Mouse (Mus musculus) erythroid progenitor cell, adult 5-6 weeks (primary cell): ENCODE measurements at regions not wholly inside any gene's neighbourhood (a gene's known extent, or its start where the extent isn't known, plus 50 kb on each side); places are given as distances from the start of the nearest gene placed in this dataset.

Experiments
- ATAC-seq: replicated peaks from 2 replicates; pipeline ENCODE4 v1.8.0; 2016; ENCODE audit warnings: moderate number of reproducible peaks, mild to moderate bottlenecking, moderate TSS enrichment, inconsistent platforms; ENCODE audit not compliant: poor library complexity, low FRiP score, severe bottlenecking

DNA sequence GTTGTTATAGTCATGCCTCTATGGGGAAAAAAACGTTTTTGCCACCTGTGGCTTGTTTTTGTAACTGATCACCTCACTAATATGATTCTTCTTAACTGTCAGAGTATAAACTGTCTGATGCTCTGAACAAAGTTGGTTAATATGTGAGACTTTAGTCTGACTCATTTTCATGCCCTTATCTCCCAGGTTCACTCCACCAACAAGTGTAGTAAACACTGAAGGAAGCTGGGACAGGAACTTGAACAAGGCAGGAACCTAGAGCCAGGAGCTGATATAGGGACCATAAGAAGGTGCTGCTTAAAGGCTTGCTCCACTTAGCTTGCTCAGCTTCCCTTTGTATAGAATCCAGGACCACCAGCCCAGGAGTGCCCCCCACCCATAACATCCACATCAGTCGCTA, 124.0 kb upstream of the Itga4 start:
- peak; percentile 43; the same call in 1 of the 2 replicates for ATAC-seq

DNA sequence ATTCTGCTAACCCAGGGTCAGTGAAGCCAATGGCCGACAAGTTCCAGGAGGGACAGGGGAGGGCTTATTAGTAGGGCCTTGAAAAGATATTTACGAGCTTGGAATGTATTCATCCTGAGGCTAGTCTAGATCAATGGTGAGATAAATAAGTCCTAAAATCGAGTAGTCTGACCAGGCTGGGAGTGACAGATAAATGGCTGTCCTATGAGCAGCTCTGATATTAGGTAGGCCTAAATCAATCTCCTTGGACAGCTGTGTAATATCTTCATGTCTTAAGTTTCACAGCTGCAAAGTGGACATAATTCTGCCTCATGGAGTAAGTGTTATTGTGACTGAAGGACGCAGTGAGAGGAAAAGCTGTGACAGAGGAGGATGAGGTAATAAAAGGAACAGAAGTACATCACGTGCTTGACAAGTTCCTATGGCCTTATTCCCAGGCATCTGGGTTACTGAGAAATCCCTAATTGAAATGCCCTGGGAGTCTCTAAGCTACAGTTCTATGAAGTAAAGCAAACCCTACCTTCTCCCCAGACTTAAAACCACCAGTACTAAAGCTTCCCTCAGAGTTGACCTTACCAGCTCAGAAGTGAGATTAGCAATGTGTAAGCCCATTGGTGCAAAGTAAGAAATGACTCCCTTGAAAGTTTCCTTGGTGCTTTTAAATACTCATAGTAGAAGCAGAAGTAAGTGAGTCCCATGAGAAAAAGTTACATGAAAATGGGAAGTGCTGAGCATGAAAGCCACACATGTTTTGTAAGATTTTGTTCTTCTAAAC, 123.3 kb upstream of the Itga4 start:
- ATAC-seq, result peak; percentile 70

GRCm38 (mm10) chr2:79132518-79132845, 122.7 kb upstream of the Itga4 start:
- no peak for ATAC-seq

GRCm38 (mm10) chr2:79134281-79134680, 120.9 kb upstream of the Itga4 start:
- ATAC-seq, result peak; percentile 76

- no peak for ATAC-seq
Observed at GRCm38 (mm10) chr2:79135986-79136385, 119.2 kb upstream of the Itga4 start.

DNA sequence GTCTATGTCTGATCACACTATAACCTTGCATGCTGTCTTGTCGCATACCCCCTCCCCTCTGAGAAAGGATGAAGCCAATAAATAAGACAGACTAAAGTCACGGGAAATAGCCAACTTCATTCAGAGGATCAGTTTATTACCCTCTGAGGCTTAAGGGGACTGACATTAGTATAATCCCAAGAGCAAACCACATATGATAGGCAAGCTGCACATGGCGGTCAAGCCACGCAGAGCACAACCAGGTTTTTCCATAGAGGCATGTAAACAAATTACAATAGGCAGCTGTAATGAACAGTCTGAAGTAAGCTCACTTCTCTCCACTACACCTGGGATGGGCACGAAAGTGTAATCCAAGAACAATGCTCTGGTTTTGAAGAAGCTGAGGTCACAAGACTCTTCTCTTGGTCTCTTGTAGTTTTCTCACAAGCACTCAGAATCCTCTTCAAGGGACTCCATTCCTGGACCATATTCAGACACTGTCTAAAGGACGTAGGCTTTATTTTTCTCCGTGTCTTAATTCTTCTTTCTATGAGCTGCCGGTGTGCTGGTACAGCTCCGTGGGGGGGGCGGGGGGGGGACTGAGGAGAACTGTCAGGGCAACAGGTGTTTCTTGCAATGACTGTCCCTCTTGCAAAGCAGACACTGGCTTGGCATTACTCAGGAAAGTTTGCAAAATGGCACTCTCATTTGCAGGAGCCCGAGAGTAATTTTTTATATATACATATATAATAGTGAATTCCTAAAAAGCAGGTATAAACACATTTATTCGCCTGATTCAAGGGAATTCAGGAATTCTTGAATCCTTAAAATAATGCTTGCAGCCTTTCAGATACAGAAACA, 118.4 kb upstream of the Itga4 start:
- no peak for ATAC-seq

DNA sequence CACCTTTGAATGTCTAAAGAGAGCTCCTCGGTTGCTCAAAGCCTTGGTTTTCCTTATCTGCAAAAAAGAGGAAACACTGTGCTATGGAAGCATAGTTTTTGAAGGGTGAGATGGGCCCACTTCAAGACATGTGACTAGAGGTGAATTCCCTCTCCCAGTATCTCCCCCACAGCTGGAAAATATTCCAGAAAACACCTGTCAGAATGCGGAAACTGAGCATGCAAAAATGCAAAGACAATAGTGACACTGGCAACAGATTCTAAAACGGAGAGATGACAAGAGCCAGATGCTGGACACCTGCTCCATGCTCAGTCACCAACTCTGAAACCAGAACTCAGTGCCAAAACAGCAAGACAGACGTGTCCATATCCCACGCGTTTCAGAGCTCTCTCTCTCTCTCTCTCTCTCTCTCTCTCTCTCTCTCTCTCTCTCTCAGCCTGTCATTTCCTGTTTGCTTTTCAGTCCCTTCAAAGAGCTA, 117.5 kb upstream of the Itga4 start:
- no peak for ATAC-seq

DNA sequence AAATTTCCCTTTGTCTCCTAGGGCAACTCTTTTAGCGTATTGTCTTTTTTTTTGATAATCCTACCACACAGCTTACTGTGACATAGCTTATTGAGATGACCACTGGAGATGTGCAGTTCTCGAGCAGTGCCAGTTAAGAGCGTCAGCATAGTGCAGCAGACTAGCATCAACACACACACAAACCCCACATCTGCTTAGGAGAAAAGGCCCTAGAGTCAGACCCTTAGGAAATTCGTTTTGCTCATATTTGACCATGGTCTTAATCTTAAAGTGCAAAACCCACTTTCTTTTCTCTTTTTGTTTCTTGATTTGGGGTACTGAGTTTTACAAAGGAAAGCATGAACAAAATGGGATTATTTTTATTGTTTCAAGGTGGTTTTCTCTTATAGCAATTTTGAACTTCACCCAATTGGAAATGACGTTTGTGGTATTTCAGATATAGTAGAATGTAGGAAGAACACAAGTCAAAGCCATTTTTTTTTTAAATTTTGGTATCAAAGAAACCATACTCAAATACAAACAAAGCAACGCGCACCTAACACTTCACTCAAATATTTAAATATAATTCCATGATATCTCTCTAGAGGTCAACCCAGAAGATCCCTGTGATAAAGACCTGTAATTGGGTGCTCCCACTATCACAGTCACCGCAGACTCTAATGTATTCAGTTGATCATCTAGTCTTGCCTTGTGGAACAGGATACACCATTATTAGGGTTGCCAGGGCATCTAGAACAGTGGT, 116.7 kb upstream of the Itga4 start:
- ATAC-seq, result no peak

DNA sequence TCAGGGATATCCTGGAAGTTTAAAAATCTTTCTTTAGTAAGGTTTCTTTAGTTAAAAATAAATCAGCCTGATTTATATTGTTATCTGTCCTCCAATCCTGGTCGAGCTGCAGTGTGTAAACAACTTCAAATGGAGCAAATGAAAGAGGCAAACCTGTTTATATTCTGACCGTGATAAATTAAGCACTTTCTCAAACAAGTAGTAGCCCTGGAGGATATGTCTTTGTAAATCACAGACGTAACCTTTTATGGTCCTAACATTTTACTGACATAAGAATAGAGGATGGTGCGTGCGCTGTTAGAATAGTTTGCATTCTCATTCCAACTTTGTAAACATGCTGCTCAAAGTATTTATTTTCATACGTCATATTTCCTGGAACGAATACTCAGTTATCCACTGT, 113.3 kb upstream of the Itga4 start:
- ATAC-seq, result no peak

DNA sequence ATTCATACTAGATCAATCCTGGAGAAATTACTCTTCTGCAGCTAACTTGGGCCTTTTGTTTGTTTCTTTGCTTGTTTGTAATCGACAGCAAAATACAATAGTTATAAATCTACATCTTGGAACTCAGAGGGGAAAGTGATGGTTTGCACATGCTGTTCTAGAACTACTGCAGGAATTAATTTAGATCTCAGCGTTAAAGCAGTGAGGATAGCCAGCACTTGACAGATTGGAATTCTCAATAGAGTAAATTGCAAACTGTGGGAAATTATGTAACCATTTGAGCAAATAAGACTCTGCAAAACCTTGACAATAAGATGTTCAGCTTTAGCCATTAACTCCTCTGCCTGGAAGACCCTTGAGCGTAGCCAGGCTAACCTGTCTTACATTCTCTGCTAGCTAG, 112.0 kb upstream of the Itga4 start:
- no peak for ATAC-seq

GRCm38 (mm10) chr2:79145897-79146296, 109.3 kb upstream of the Itga4 start:
- ATAC-seq, result no peak

- no peak for ATAC-seq
Observed at GRCm38 (mm10) chr2:79146563-79146962, 108.7 kb upstream of the Itga4 start.

- no peak for ATAC-seq
Observed at GRCm38 (mm10) chr2:79149012-79149698, 106.1 kb upstream of the Itga4 start.

DNA sequence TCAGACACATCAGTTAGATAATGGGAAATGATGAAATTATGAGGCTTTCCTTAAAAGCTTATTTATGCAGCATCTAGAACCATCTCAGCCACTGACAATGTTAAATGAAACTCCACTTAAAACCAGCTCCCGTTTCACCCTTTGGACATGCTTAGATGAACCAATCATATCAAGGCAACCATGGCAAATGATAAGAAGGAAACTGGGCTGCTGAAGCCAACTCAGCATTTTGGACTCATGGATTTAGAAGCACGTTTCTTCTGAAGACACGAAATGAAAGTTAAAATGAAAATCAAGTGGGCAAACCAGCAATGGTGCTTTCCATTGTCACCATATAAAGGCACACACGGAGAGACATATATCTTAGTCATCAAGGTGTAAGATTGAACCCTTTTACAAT, 103.6 kb upstream of the Itga4 start:
- peak; percentile 76; the same call in 1 of the 2 replicates for ATAC-seq

- no peak; the same call in 1 of the 2 replicates for ATAC-seq
Observed at GRCm38 (mm10) chr2:79152031-79152694, 103.1 kb upstream of the Itga4 start.

GRCm38 (mm10) chr2:79152695-79153057, 102.5 kb upstream of the Itga4 start:
- ATAC-seq, result no peak

GRCm38 (mm10) chr2:79153070-79153469, 102.2 kb upstream of the Itga4 start:
- ATAC-seq, result no peak

GRCm38 (mm10) chr2:79158450-79159055, 96.7 kb upstream of the Itga4 start:
- ATAC-seq, result no peak

GRCm38 (mm10) chr2:79159336-79159735, 95.9 kb upstream of the Itga4 start:
- no peak for ATAC-seq
